Mouse (Mus musculus) neural tube, embryonic 14.5 days (tissue): ENCODE measurements around the gene Col19a1. TPM values are rescaled to one million over a fixed set of nuclear protein-coding genes. Genes with fewer than 3 reads are reported as not detected.

Experiments used
- ATAC-seq: fragments of 200-750 bp; cut with Nextera tagmentation; 2 replicates; pipeline ENCODE4 v1.8.0; 2017; ENCODE audit warnings: low read depth, mild to moderate bottlenecking, moderate TSS enrichment, moderate library complexity
- H3K27ac ChIP-seq: fragments of 300-500 bp; sonication (generic); 2 replicates; pipeline ENCODE4 v1.5.1; 2014; ENCODE audit warnings: low read depth, mild to moderate bottlenecking, control low read depth, low read length, moderate library complexity, mixed read lengths
- H3K27me3 ChIP-seq: fragments of 300-500 bp; sonication (generic); 2 replicates; pipeline ENCODE4 v1.6.1; 2014; ENCODE audit warnings: low read length; ENCODE audit not compliant: control insufficient read depth, insufficient read depth
- H3K36me3 ChIP-seq: fragments of 300-500 bp; sonication (generic); 2 replicates; pipeline ENCODE4 v1.6.1; 2014; ENCODE audit warnings: low read length, mixed read lengths; ENCODE audit not compliant: control insufficient read depth, insufficient read depth
- H3K4me1 ChIP-seq: fragments of 300-500 bp; sonication (generic); 2 replicates; pipeline ENCODE4 v1.6.1; 2014; ENCODE audit warnings: low read length; ENCODE audit not compliant: control insufficient read depth, insufficient read depth
- H3K4me2 ChIP-seq: fragments of 300-500 bp; sonication (generic); 2 replicates; pipeline ENCODE4 v1.6.1; 2014; ENCODE audit warnings: mild to moderate bottlenecking, low read depth, low read length, control low read depth
- H3K4me3 ChIP-seq: fragments of 300-500 bp; sonication (generic); 2 replicates; pipeline ENCODE4 v1.5.1; 2014; ENCODE audit warnings: low read depth, low read length, control low read depth, mixed read lengths
- H3K9ac ChIP-seq: fragments of 300-500 bp; sonication (generic); replicated peaks from 2 replicates; pipeline ENCODE4 v1.6.1; 2014; ENCODE audit warnings: low read depth, mild to moderate bottlenecking, control low read depth, low read length, mixed read lengths
- H3K9me3 ChIP-seq: fragments of 300-500 bp; sonication (generic); 2 replicates; pipeline ENCODE4 v1.6.1; 2016; ENCODE audit warnings: low read length; ENCODE audit not compliant: control insufficient read depth
- WGBS: fragments of 180-500 bp; shearing (Covaris S2); extraction: QIAGEN DNeasy Blood & Tissue Kit; methylation state at CpG from one replicate; pipeline ENCODE4 v1.1.7; 2014; 5-methylcytosine and 5-hydroxymethylcytosine counted together
- polyA plus RNA-seq: library from polyadenylated mRNA; unstranded; fragments of >200 nt; fragmentation: Nextera tagmentation; extraction: Ambion mirVana; gene quantifications from 2 replicates; pipeline ENCODE4 v1.2.1, GENCODE M21; 2014

Col19a1 gene
- polyA plus RNA-seq, 1 experiment from 2014 or later, result 1.2 TPM

DNA sequence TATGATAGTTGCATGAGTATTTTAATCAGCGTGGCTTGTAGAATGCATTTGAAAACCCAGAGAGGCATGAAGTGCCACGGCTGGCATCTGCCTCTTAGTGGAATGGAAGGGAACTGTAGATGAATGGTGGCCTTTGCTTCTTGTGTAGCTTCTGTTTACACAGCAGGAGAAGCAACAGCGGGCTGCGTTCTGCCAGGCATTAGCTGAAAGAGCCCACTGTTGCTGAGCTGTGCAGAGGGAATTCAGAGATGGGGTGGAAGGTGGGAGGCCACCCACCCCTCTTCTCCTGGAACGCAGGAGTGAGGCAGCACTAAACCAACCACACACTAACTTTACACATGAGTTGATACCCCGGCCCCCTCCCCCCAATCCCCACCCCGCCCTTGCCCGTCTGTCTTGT is 356.8 kb downstream of the Col19a1 start:
- Histone ChIP-seq H3K4me3 (no peak overlapping the region), H3K9me3 (no peaks in the 10 kb centered on the region), H3K27ac (no peak overlapping the region), H3K9ac (no peak overlapping the region), H3K36me3 (no peaks in the 10 kb centered on the region), H3K27me3 (no peaks in the 10 kb centered on the region), H3K4me2 (no peak overlapping the region), H3K4me1 (no peaks in the 10 kb centered on the region)
- peak; percentile 66 for ATAC-seq
- WGBS, result 36% methylated on average over 8 of the region's 8 CpGs

DNA sequence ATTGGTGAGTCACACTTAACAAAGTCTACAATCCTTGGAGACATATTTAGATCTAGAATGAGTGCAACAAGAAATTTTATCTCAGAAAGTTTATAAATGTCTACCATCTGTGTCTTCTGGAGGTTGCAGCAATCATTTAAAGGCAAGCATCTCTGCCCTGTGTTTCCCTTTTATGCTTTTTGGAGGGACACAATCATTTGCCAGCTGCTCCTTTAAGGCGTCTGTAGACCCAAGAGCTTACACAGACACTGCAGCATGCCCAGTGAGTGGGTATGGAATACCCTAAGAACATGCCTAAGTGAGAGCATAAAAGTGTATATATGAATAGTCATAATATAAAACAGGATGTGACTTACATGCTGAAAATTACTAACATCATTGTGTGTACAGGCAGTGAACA is 357.7 kb downstream of the Col19a1 start:
- Histone ChIP-seq H3K4me3 (no peak overlapping the region), H3K36me3 (no peaks in the 10 kb centered on the region), H3K27ac (no peak overlapping the region), H3K9ac (no peak overlapping the region), H3K4me1 (no peaks in the 10 kb centered on the region), H3K4me2 (no peak overlapping the region), H3K9me3 (no peaks in the 10 kb centered on the region), H3K27me3 (no peaks in the 10 kb centered on the region)
- 87% methylated on average over 1 of the region's 1 CpGs for WGBS
- ATAC-seq, result no peak

DNA sequence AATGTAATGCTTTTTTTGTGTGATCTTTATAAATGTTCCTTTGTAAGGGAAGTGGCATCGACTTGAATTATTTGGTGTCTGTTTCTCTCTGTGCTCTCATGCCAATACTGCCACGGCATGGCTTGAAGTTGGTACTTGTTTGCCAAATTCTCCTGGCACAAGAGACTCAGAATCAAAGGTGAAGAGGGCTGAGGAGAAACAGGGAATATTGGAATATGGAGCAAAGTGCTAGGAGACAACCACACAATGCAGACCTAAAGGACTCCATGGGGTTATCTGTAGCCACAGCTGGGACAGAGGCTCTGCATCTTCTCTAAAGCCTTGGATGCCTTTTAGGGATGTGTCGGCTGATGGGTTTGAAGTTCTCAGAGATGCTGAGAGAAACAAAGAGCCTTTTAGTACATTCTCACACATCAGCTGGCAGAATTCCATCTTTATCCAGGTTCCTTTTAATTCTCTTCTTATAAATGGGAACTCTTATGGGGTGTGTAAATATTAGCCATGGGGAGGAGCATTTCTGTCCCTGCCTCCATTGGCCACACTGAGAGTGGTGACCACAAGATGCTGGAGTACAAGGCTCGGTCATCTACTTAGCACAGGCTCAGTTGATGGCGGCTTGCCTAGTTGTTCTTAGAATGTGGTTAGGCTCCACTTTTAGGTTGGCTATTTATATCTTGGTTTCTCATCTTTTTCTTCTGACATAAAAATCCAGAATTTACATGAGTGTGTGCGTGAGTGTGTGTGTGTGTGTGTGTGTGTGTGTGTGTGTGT is 360.1 kb downstream of the Col19a1 start:
- whole genome bisulfite sequencing, result 78% methylated on average over 6 of the region's 6 CpGs
- H3K4me1 ChIP-seq, result no peaks in the 10 kb centered on the region

DNA sequence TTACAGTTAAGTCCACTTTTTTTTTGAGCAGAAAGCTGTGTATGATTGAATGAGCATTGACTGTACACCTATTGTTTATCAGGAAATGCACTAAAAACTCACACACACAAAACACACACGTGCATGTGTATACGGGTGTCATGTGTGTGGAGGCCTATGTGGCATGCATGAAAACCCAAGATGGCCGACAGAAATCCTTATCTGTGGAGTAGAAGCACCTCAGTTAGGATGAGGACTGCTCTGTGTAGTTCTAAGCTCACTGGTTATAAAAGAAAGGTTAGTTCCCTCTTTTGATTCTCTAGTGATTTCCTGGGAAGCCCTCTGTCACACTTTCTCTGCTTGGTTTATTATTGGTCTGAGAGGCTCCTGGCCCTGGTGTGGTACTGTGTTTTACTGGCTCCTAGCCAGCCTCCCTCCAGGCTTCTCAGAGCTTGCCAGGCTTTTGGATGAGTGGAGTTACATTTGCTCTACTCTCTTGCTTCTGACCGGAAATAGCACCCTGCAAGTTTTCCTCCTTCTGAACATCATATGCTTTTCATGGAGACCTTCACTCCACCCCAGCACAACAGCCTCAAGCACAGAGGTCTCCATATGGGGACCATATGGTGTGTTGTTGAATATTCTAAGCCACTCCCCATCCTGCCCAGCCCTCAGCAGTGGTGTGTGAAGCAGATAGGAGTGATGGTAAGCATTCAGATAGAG is 361.3 kb downstream of the Col19a1 start:
- no peaks in the 10 kb centered on the region for H3K4me1 ChIP-seq
- H3K27ac ChIP-seq, result no peak overlapping the region
- H3K9ac ChIP-seq, result no peak overlapping the region
- H3K36me3 ChIP-seq, result no peaks in the 10 kb centered on the region
- peak; percentile 75; the same call in 1 of the 2 replicates for ATAC-seq
- H3K4me3 ChIP-seq, result no peak overlapping the region
- no peaks in the 10 kb centered on the region for H3K9me3 ChIP-seq
- no peak overlapping the region for H3K4me2 ChIP-seq
- H3K27me3 ChIP-seq, result no peaks in the 10 kb centered on the region
- 74% methylated on average over 4 of the region's 4 CpGs for WGBS

More for the DNA sequence above, 360.1 kb downstream of the Col19a1 start:
- Histone ChIP-seq H3K4me2 (no peak overlapping the region), H3K36me3 (no peaks in the 10 kb centered on the region), H3K4me3 (no peak overlapping the region), H3K9me3 (no peaks in the 10 kb centered on the region), H3K27me3 (no peaks in the 10 kb centered on the region), H3K27ac (no peak overlapping the region), H3K9ac (no peak overlapping the region)
- no peak for ATAC-seq

DNA sequence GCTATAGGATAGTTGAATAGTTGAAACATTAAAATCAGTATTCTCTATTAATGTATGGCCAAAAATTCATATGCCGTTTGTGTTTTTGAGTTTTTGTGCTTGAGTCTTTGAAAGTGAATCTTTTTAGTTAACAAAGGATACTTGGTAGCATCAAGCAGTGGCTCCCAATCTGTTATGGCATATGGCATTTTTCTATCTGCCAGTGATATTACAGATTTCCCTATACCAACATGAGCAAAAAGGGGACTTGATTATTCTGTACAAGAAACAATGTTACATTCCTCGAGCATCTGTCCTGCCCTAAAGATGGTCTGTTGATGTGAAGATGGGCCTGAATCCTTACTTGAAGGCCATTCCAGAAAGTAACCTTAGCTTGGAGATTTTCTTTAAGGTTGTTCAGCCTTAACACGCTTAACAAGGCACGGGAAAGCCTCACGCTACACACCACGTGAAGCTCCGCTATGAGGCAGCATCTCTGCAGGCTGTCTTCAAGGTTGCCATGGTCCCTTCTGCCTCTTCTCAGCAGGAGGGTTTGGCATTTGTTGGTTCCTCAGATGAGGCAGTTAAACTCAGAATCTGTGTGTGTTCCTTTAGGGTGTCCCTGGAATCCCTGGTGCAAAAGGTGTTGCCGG is 364.2 kb downstream of the Col19a1 start:
- H3K4me1 ChIP-seq, result no peaks in the 10 kb centered on the region
- no peak overlapping the region for H3K9ac ChIP-seq
- 73% methylated on average over 8 of the region's 8 CpGs for WGBS
- H3K36me3 ChIP-seq, result no peaks in the 10 kb centered on the region
- H3K27ac ChIP-seq, result no peak overlapping the region
- H3K4me3 ChIP-seq, result no peak overlapping the region
- H3K4me2 ChIP-seq, result no peak overlapping the region
- no peaks in the 10 kb centered on the region for H3K9me3 ChIP-seq
- no peak for ATAC-seq
- H3K27me3 ChIP-seq, result no peaks in the 10 kb centered on the region

DNA sequence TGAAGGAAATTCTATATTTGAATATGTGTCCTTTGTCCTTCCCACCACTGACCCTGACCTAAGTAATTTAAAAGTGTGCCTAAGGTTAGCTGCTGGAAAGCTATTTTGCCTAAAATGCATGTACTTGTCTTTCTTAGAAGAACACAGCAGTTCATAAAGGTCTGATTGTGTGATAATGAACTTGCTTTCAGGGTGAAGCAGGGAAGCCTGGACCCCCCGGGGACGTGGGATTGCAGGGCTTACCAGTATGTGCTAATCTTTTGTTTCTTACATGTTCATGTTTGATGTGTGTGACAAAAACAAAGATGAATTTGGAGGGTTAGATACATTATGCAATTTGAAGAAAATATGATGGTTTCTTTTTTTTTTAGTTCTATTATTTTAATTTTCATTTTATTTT is 365.0 kb downstream of the Col19a1 start:
- H3K27ac ChIP-seq, result no peak overlapping the region
- 78% methylated on average over 2 of the region's 2 CpGs for WGBS

DNA sequence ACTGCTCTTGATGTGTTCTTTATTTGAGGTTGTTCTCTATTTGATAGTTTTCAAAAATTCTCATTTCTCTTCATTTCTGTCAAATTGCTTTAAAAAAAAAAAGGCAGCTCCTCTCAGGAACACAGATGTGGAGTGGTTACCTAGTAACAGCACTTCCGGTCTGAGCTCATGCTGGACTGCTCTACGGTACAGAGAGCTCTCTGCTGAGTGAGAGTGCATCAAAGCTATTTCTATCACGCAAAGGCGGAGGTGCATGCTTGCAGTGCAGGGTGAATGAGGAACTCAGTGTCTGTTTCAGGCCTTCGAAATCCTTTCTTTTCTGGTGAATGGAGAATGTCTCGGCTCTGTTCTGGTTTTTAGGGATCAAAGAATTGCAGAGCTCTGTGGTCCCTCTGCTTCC is 368.2 kb downstream of the Col19a1 start:
- no peak overlapping the region for H3K4me2 ChIP-seq
- no peaks in the 10 kb centered on the region for H3K27me3 ChIP-seq
- no peak overlapping the region for H3K27ac ChIP-seq
- no peak overlapping the region for H3K4me3 ChIP-seq
- no peaks in the 10 kb centered on the region for H3K4me1 ChIP-seq
- peak; percentile 58; the same call in 1 of the 2 replicates for ATAC-seq
- WGBS, result 40% methylated on average over 6 of the region's 6 CpGs
- no peaks in the 10 kb centered on the region for H3K36me3 ChIP-seq
- no peak overlapping the region for H3K9ac ChIP-seq
- no peaks in the 10 kb centered on the region for H3K9me3 ChIP-seq

More for the DNA sequence above, 365.0 kb downstream of the Col19a1 start:
- Histone ChIP-seq H3K4me2 (no peak overlapping the region), H3K9ac (no peak overlapping the region), H3K4me3 (no peak overlapping the region), H3K9me3 (no peaks in the 10 kb centered on the region), H3K27me3 (no peaks in the 10 kb centered on the region), H3K36me3 (no peaks in the 10 kb centered on the region), H3K4me1 (no peaks in the 10 kb centered on the region)
- ATAC-seq, result no peak
